Mouse (Mus musculus): ENCODE results near the gene Acox1.

- TF ChIP-seq CTCF (conservative IDR thresholded peaks at IDR 0.05 in 1 of 2, IDR thresholded peaks at IDR 0.05 in 1 of 2; ENCODE audit: low read depth in 2 of 2, low read length in 2 of 2) (no peak), MYC (IDR thresholded peaks at IDR 0.05; ENCODE audit: low read depth, low read length) (no peak), POLR2AphosphoS2 (IDR thresholded peaks at IDR 0.05; ENCODE audit: low read depth, low read length) (no peak), EP300 (IDR thresholded peaks at IDR 0.05; ENCODE audit: low read length) (no peak), MAFK (IDR thresholded peaks at IDR 0.05; ENCODE audit: insufficient replicate concordance, low read length) (no peak), POLR2A (IDR thresholded peaks at IDR 0.05; ENCODE audit: low read depth, low read length) (no peak), E2F4 (IDR thresholded peaks at IDR 0.05; ENCODE audit: insufficient replicate concordance, low read depth, low read length) (no peak)
These were observed 12.5 kb downstream of the Acox1 start for GRCm38 (mm10) chr11:116186360-116186759.
